Mouse (Mus musculus) testis, adult 10 weeks (tissue): ENCODE results near the gene Rnf126. TPM values are rescaled to one million over a fixed set of nuclear protein-coding genes. Genes with fewer than 3 reads are reported as not detected.

Experiments
- polyA plus RNA-seq: library from polyadenylated mRNA; stranded (reverse); fragments of 350-450 nt; fragmentation: Illumina TruSeq; extraction: RNeasy Lipid Tissue Mini Kit (QIAGEN cat#74804); gene quantifications from one replicate; pipeline ENCODE4 v1.2.3, GENCODE M21; 2014; ENCODE audit warnings: low read depth, low replicate concordance

Rnf126 gene
- 6.6 TPM for polyA plus RNA-seq

GRCm38 (mm10) chr10:79766508-79767325 is at the start of gene Rnf126:
Gene Rnf126 (minus strand): TSS chr10:79766952.

GRCm38 (mm10) chr10:79793051-79793737 is 26.4 kb upstream of the Rnf126 start, which contains the start of gene Palm:
Gene Palm (plus strand): TSS chr10:79793572.

GRCm38 (mm10) chr10:79790861-79791260 is 24.1 kb upstream of the Rnf126 start, which contains the start of gene Prss57:
Gene Prss57 (minus strand): TSS chr10:79790961.

GRCm38 (mm10) chr10:79777103-79777531 is 10.4 kb upstream of the Rnf126 start, which contains the start of gene Fstl3:
Gene Fstl3 (plus strand): TSS chr10:79777272.

GRCm38 (mm10) chr10:79754856-79755516 is 11.8 kb downstream of the Rnf126 start, which contains the start of gene Fgf22:
Gene Fgf22 (plus strand): TSS chr10:79755076.

GRCm38 (mm10) chr10:79745898-79746773 is 20.6 kb downstream of the Rnf126 start, which contains the start of gene Polrmt:
Gene Polrmt (minus strand): TSS chr10:79746581.

GRCm38 (mm10) chr10:79716254-79716987 is 50.3 kb downstream of the Rnf126 start, which contains the start of gene Hcn2:
Gene Hcn2 (plus strand): TSS chr10:79716634.

Other genes starting within 250 kb of the Rnf126 start
- gene Plpp2, start 233.2 kb downstream of the Rnf126 start, polyA plus RNA-seq, result not detected
- 0.15 TPM for gene Mier2, start 211.8 kb downstream of the Rnf126 start, polyA plus RNA-seq
- gene Theg, start 179.6 kb downstream of the Rnf126 start, polyA plus RNA-seq, result 19.5 TPM
- 0.07 TPM for gene C2cd4c, start 152.9 kb downstream of the Rnf126 start, polyA plus RNA-seq
- gene Shc2, start 129.0 kb downstream of the Rnf126 start, polyA plus RNA-seq, result 1.9 TPM
- gene Odf3l2, start 121.2 kb downstream of the Rnf126 start, polyA plus RNA-seq, result not detected
- gene Madcam1, start 102.4 kb downstream of the Rnf126 start, polyA plus RNA-seq, result not detected
- gene Tpgs1, start 97.6 kb downstream of the Rnf126 start, polyA plus RNA-seq, result not detected
- gene Cdc34, start 84.8 kb downstream of the Rnf126 start, polyA plus RNA-seq, result 11.0 TPM
- not detected for gene Gzmm, start 77.9 kb downstream of the Rnf126 start, polyA plus RNA-seq
- gene Bsg, start 62.5 kb downstream of the Rnf126 start, polyA plus RNA-seq, result 293 TPM
- gene Hcn2, start 50.3 kb downstream of the Rnf126 start, polyA plus RNA-seq, result not detected
- 0.70 TPM for gene Polrmt, start 20.4 kb downstream of the Rnf126 start, polyA plus RNA-seq
- not detected for gene Fgf22, start 11.9 kb downstream of the Rnf126 start, polyA plus RNA-seq
- 3.6 TPM for gene Fstl3, start 10.3 kb upstream of the Rnf126 start, polyA plus RNA-seq
- gene Prss57, start 24.0 kb upstream of the Rnf126 start, polyA plus RNA-seq, result not detected
- gene Palm, start 26.6 kb upstream of the Rnf126 start, polyA plus RNA-seq, result 0.38 TPM
- gene Misp, start 54.0 kb upstream of the Rnf126 start, polyA plus RNA-seq, result not detected
- gene Ptbp1, start 87.5 kb upstream of the Rnf126 start, polyA plus RNA-seq, result 40.2 TPM
- not detected for gene Prtn3, start 107.5 kb upstream of the Rnf126 start, polyA plus RNA-seq
- gene Plppr3, start 107.7 kb upstream of the Rnf126 start, polyA plus RNA-seq, result not detected
- not detected for gene Elane, start 119.3 kb upstream of the Rnf126 start, polyA plus RNA-seq
- gene Cfd, start 123.9 kb upstream of the Rnf126 start, polyA plus RNA-seq, result not detected
- 0.87 TPM for gene Med16, start 142.0 kb upstream of the Rnf126 start, polyA plus RNA-seq
- gene Gm26602, start 143.9 kb upstream of the Rnf126 start, polyA plus RNA-seq, result not detected
- gene Kiss1r, start 150.0 kb upstream of the Rnf126 start, polyA plus RNA-seq, result not detected
- 1.1 TPM for gene R3hdm4, start 154.3 kb upstream of the Rnf126 start, polyA plus RNA-seq
- gene Arid3a, start 160.1 kb upstream of the Rnf126 start, polyA plus RNA-seq, result 1.3 TPM
- gene Wdr18, start 193.2 kb upstream of the Rnf126 start, polyA plus RNA-seq, result 2.0 TPM
- gene Grin3b, start 203.8 kb upstream of the Rnf126 start, polyA plus RNA-seq, result not detected
- gene Tmem259, start 217.4 kb upstream of the Rnf126 start, polyA plus RNA-seq, result 1.0 TPM
- 0.48 TPM for gene Cnn2, start 221.6 kb upstream of the Rnf126 start, polyA plus RNA-seq
- 0.06 TPM for gene Abca7, start 229.5 kb upstream of the Rnf126 start, polyA plus RNA-seq
- gene Arhgap45, start 249.7 kb upstream of the Rnf126 start, polyA plus RNA-seq, result not detected